Mouse (Mus musculus) gastrocnemius, adult 18-20 months (tissue): Measurements from ENCODE around the gene Vps9d1. TPM values are rescaled to one million over a fixed set of nuclear protein-coding genes. Genes with fewer than 3 reads are reported as not detected.
A peak's percentile ranks its signal among the peaks of the same experiment; 100 is the strongest.
"Not testable (repeated sequence)": the region's sequence is repeated elsewhere in the genome, so short reads cannot be mapped to it uniquely, and the experiment has no call there.

Experiments
- DNase-seq: peaks from one replicate; pipeline ENCODE4 v3.0.0; 2021; ENCODE audit warnings: low spot score
- long read RNA-seq, 2 experiments: library from polyadenylated mRNA; stranded (forward); transcript quantifications; one replicate each; pipeline ENCODE4 v2.0.0; 2021
- total RNA-seq, 2 experiments: library from RNA; stranded (reverse); gene quantifications; 2 replicates each; pipeline ENCODE4 v1.2.3; 2021

The Vps9d1 gene
- 10 to 100 TPM; 17.2 to 18.8 TPM for total RNA-seq
- long read RNA-seq, experiment 1, transcript Vps9d1-203 (15 exons, 2,952 nt) = major isoform, 5 of 15 reads
- long read RNA-seq, experiment 1, partial matches to known transcripts = 3 of 15 reads
- long read RNA-seq, experiment 1, other reads (novel, unspliced or antisense) = 7 of 15 reads
- long read RNA-seq, experiment 2, transcript Vps9d1-203 (15 exons, 2,952 nt) = major isoform, 5 of 15 reads
- long read RNA-seq, experiment 2, partial matches to known transcripts = 6 of 15 reads
- long read RNA-seq, experiment 2, other reads (novel, unspliced or antisense) = 4 of 15 reads

DNA sequence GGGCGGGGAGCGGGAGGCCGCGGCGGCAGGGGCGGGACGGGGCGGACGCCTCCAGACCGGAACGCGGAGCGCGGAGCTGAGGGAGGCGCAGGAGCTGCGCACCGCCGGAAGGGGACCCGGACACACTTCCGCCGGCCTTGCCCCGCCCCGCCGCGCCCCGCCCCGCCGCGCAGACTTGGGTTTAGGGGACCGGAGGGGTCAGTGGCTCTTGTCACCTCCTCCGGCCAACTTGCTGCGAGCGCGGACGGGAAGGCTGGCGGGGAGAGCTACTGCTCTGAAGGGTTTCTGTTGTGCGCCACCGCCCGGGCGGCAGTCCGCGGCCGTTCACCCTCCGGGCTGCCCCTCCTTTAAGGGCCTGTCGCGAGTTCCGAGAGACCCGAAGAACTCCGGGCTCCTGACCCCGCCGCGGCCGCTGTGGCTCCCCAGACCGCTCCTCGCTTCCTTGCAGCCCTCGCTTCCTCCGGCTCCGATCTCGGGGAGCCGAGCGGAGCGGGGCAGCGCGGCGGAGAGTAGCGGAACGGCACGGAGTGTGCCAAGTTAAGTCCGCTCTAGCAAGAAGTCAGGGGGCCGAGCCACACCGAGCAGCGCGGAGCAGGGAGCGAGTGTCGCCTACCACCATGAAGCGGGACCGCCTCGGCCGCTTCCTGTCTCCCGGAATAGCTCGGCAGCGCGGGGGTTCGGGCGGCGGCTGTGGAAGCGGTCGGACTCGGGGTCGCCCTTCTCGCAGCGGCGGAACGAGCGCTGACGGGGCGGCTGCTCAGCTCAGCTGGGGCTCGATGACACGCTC lies at the start of gene Vps9d1, which contains the start of gene Zfp276:
Gene Vps9d1 (minus strand): TSS at position 250 of the 787 bp plus-strand sequence.
Gene Zfp276 (plus strand): TSS at position 97 of the 787 bp plus-strand sequence.
- DNase-seq = peak; percentile 81

GRCm38 (mm10) chr8:123298301-123298700 lies 44.2 kb upstream of the Vps9d1 start:
- DNase-seq = no peak

GRCm38 (mm10) chr8:123292785-123293184 lies 38.6 kb upstream of the Vps9d1 start:
- DNase-seq = no peak

- no peak for DNase-seq
Observed at GRCm38 (mm10) chr8:123292281-123292680, 38.1 kb upstream of the Vps9d1 start.

GRCm38 (mm10) chr8:123291716-123292115 lies 37.6 kb upstream of the Vps9d1 start:
- no peak for DNase-seq

GRCm38 (mm10) chr8:123290679-123291078 lies 36.5 kb upstream of the Vps9d1 start:
- DNase-seq = no peak

DNA sequence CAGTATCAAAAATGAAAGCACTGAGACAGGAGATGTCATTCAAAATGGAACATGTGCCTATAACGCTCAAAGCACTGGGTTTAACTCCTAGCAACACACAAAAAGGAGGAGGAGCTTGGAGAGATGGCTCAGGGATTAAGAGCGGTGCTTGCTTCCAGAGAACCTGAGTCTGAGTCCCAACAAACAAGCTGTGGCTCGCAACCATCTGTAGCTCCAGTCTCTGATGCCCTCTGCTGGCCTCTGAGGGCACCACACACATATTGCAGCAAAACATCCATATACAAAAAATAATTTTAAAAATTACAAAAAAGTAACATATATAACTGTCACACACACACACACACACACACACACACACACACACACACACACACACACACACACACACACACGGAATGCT lies 36.0 kb upstream of the Vps9d1 start:
- DNase-seq = no peak

DNA sequence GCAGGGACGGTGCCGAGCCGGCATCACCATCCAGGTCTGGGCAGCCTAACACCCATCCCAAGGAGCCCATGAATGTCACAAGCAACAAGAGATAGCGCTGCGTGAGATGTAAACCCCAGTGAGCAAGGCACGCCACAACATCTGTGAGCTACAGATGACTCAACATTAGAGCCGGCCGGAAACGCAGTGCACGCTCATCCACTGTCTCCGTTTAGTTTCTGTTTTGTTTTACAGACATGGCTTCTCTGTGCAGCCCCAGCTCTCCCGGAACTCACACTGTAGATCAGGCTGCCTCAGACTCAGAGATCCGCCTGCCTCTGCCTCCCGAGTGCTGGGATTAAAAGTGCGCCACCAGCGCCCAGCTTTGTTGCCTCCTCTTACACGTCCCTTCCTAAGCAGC lies 33.2 kb upstream of the Vps9d1 start:
- DNase-seq = no peak

DNA sequence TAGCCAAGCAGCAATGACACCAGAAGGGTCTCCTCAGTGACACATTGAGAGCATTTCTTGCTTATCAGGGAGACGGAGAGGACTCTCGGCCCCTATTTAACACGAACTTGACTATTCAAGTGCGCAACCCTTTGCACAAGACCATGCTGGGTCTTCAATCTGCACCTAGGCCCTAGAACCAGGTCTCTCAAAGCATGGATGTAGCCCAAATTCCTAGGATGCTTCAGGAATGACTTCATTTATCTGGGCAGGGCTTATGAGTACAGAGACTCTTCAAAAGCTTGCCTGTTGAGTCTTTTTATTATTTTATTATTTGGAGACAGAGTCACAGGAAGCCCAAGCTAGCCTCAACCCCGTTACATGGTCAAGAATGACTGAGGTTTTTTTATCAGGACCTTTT lies 30.3 kb upstream of the Vps9d1 start:
- DNase-seq = no peak

GRCm38 (mm10) chr8:123283991-123284390 lies 29.8 kb upstream of the Vps9d1 start:
- DNase-seq = no peak

- DNase-seq = not testable (repeated sequence)
Observed at GRCm38 (mm10) chr8:123282994-123283393, 28.8 kb upstream of the Vps9d1 start.

DNA sequence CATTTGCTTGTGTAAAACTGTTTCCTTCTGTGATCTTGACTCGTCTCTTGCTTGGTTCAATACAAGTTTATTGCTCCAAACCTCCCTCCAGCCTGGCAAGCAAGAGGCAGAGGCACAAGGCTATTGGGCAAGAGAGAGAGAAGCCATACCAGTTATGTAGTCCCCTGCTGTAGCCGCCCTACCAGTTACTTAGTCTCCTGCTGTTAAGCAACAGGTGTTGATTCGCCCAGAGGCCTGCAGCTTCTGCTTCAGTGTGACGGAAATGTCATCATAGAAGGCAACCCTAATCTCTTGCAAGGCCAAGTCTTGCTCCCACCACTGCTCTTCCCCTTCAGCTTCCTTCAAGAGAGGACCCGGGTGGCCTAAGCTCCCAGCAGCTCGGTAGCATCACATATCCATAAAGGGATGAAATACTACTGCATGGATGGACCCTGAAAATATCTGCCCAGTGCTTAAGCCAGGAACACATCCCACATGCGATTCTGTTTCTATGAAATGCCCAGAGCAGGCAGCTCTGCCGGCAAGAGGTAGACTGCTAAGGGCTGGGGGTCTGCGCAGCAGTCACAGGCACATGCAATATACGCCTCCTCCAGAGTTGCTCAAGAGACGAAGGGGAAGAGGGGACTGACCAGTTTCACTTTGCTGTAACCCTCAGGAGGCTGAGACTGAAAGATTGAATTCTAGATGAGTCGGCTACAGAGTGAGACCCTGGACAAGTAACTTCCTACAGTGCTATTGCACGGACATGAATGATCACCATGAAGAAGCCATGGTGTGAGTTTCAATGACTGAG lies 26.4 kb upstream of the Vps9d1 start:
- no peak for DNase-seq

- no peak for DNase-seq
Observed at GRCm38 (mm10) chr8:123279828-123280227, 25.7 kb upstream of the Vps9d1 start.

DNA sequence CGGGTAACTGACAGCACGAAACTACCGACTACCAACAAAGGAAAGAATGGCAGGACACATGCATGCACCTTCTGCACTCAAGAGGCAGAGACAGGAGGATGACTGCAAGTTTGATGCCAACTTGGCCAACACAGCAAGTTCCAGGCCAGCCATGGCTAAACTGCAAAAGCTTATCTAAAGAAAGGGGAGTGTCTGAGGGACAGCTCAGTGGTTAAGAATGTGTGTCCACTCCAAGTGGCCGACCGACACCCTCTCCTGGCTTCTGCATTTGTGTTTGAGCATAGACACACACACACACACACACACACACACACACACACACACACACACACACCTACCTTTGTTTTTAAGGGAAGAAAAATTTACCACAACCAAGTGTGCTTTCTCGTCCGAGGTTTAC lies 24.3 kb upstream of the Vps9d1 start:
- no peak for DNase-seq

GRCm38 (mm10) chr8:123275096-123275495 lies 20.9 kb upstream of the Vps9d1 start:
- DNase-seq = no peak

DNA sequence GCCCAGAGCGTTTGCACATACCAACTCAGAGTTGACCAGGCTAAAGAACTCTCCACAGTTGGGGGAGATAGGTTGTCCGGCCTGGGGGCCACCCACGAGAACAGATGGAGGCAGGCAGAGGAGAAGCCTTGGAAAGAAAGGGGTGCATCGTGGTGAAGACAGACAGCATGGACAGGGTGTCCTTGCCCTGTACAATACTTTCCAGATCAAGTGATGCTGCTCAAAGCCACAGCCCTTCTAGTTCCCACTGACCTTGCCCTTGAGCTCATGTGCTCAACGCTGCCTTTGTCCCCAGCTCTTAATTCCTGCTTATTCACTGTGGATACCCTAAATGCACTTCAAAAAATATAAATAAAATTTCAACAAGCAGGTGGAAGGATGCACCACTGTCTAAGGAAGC lies 20.3 kb upstream of the Vps9d1 start:
- no peak for DNase-seq

DNA sequence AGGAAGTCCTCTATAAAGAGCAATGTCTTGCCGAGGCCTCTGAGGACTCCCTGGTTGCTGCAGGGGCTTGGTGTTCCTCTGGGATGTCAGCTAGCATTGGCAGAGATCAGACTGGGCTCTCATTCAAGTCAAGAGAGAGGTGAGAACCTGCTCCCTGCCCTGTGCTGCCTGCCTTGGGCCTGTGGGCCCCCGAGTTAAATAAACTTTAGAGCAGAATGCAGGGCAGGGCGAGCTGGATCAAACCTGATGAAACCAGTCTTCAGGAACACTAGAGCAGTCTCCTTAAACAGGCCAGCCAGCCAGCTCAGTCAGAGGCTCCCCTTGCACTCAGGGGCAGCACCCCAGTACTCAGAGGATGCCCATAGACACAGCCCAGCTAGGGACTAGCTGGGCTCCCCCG lies 17.8 kb upstream of the Vps9d1 start:
- no peak for DNase-seq

DNA sequence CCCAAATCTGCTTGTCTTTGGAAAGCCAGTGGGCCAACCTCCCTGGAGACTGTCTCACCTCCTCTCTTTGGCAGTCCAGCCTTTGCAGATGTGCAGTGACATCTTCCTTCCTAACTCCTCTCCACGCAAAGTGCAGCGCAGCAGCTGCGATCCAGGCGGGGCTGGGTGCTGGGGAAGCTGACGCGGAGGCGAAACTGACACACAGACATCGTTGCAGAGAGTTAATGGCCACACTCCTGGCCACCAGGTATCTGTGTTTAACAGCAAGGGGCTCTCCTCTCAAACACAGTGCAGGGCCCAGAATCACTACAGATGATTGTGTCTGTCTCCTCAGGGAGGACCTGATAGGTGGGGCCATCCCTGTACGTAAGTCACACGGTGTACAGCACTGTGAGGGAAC lies 17.0 kb upstream of the Vps9d1 start:
- DNase-seq = no peak

DNA sequence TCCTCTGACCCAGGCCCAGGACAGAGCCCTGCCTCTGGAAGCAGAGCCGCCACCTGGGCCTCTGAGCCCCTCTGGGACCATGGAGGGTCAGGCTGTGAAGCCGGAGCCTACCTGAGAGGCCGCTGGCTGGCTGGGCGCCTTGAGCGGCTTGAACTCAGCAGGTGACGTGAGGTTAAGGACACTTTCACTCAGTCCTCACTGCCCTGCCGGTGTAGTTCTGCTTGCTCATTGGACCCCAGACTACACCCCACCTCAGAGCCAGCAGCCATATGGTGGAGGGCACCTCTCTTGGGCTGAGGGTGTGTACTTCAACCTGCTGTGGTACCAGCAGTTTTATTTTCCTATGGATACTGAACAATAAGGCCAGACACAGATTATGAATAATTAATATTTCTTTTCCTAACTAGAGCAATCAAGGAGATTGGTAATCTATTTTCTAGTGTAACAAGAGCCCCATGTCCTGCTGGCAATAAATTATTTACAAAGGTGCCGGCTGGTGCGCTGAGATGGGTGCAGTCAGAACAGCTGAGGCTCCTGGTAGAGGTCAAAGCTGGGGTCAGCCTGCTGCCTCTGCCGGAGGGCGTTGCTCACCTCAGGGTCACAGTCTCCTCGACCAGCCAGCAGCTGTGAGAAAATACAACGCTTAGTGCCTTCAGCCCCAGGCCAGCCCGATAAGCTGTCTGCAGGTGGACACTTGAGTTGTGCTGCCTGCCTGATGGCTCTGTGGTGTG lies 13.9 kb upstream of the Vps9d1 start:
- DNase-seq = no peak

GRCm38 (mm10) chr8:123257593-123257992 lies 3.4 kb upstream of the Vps9d1 start:
- not testable (repeated sequence) for DNase-seq

DNA sequence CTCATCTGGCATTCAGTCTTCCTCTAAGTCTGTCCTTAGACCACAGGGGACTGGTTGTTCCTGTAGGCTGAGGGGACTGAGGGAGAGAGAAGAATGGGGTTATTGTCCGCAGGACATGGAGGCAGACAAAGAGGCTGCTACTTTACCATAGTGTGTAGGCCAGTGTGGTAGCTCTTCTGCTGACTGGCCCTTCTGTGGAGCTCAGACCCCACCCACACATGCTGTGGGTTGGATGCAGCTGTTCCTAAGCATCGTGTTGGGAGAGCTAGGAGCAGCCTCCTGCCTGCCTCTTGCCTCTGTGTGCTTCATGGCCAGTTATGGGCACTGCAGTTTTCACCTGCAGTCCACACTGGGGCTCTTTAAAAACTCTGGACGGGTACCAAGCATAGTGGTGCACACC lies 3.0 kb upstream of the Vps9d1 start:
- no peak for DNase-seq
